Mouse (Mus musculus) MEL (cell line): Measurements from ENCODE around the gene Gm42791.

ENCODE experiments used
- EP300 ChIP-seq, 2 experiments: IDR thresholded peaks; 2 replicates each; pipeline ENCODE4 v1.6.1; 2011; ENCODE audit warnings: improper control_type of control experiment in 2 of 2, low read length in 2 of 2, low read depth in 1 of 2, mild to moderate bottlenecking in 1 of 2
- UBTF ChIP-seq: IDR thresholded peaks from 2 replicates; pipeline ENCODE4 v1.6.1; 2012; ENCODE audit warnings: low read depth, mild to moderate bottlenecking, inconsistent platforms, low read length, improper control_type of control experiment, moderate library complexity, borderline replicate concordance; ENCODE audit not compliant: insufficient read depth

DNA sequence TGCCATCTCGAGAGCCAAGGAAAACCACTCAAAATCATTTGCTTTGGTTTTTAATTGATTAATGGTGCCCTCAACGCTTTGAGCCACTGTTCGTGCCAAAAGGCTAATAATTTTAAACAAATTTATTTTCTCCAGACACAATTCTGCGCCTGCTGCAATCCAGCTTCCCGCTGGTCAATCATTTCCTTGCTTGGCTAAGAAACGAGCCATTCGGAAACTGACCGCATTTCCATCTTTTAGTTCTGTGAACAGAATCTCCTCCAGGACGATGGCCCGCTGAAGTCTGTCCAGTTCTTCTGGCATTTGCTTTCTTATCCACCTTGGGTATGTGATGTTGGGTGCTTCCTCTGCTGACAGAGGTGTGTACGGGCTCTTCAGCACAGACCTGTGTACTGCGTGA lies 70.4 kb downstream of the Gm42791 start:
- no peak for TF ChIP-seq UBTF
- TF ChIP-seq EP300 (IDR thresholded peaks at IDR 0.05; ENCODE audit: low read depth in 1 of 2, low read length in 2 of 2), result no peak
